Mouse (Mus musculus): ENCODE data around the gene Crybb1. TPM values are rescaled to one million over a fixed set of nuclear protein-coding genes. Genes with fewer than 3 reads are reported as not detected.

Gene Crybb1
- polyA plus RNA-seq, 1 experiment from 2014 or later = 5.5 TPM

DNA sequence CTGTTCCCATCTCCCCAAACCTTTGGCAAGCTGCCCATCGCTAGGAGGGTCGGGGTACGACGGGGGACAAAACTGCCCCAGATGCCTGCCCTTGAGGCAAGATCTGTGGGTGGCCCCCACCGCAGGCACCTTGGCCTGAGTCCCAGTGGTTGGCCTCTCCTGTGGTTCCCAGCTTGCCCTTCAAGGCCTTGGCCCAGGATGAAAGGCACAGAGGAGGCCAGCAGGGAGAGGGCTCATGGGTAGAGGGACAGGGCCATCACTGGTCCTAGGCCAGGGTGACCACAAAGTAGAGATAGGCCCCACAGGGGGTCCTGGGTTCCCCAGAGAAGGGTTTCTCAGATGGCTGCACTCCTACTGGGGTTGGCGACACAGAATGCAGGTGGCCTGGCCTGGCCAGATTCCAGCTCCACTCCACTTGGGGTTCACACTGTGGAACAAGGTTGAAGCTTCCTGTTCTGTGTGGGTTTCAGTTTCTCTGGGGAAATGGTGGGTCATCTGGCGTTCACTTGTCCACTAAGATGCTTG is 1.3 kb upstream of the Crybb1 start:
- Histone ChIP-seq H3K4me3 (no peak overlapping the region), H3K4me1 (replicated peaks) (peaks cover 31% of the 10 kb centered on the region), H3K36me3 (no peaks in the 10 kb centered on the region), H3K27me3 (no peaks in the 10 kb centered on the region), H3K27ac (no peak overlapping the region), H3K4me2 (no peak overlapping the region), H3K9ac (no peak overlapping the region), H3K9me3 (no peaks in the 10 kb centered on the region)
- 73% methylated on average over 7 of the region's 7 CpGs for WGBS
- 0 out of 2 replicates have a peak, but pooled peaks have one; percentile 22 for ATAC-seq (ENCODE audit: low FRiP score)

DNA sequence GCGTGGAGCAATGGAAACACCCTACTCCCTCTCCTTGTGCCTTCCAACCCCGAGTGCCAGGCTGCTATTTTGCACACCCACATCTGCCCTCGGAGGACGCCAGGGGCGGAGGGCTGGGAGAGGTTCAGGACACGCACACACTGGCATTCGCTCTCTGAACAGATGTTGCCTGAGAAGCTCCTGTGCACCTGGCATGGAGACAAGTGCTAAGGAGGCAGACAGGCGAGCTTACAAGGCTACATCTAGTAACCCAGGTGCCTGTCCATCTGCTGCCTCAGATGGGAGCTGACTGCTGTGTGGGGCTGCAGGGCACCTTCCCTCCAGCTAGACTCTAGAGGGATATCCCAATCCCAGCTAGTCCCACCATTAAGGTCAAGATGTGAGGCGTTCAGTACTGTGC is 842 bp downstream of the Crybb1 start:
- no peak overlapping the region for H3K27ac ChIP-seq
- H3K9me3 ChIP-seq = no peaks in the 10 kb centered on the region

DNA sequence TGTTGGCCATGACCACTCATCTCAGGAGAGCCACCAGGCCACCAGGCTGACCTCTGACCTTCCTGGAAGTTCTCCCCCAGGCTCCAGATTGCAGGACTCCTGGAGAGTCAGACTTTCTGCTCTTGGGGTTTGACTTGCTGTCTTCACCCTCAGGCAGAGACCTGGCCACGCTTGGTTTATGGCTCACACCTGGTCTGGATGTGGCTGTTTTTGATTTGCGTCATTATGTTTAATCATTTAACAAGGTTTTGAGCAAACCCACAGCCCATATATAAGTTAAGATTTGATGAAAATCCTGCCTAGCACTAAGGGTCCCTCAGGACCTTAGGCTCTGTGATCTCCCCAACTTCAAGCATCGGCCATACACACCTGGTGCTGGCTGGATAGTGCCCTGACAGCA is 2.3 kb downstream of the Crybb1 start:
- Histone ChIP-seq H3K4me3 (no peak overlapping the region), H3K36me3 (no peaks in the 10 kb centered on the region), H3K27ac (no peak overlapping the region), H3K27me3 (peaks cover 7% of the 10 kb centered on the region; the same call in 1 of the 2 replicates), H3K4me2 (no peak overlapping the region), H3K9ac (no peak overlapping the region), H3K4me1 (replicated peaks) (peaks cover 31% of the 10 kb centered on the region), H3K9me3 (no peaks in the 10 kb centered on the region)
- no peak for ATAC-seq (ENCODE audit: low FRiP score)
- 87% methylated on average over 3 of the region's 3 CpGs for WGBS

More for the DNA sequence above, 842 bp downstream of the Crybb1 start:
- Histone ChIP-seq H3K9ac (no peak overlapping the region), H3K36me3 (no peaks in the 10 kb centered on the region), H3K4me3 (no peak overlapping the region), H3K4me1 (replicated peaks) (peaks cover 31% of the 10 kb centered on the region), H3K27me3 (peaks cover 7% of the 10 kb centered on the region; the same call in 1 of the 2 replicates), H3K4me2 (no peak overlapping the region)
- 77% methylated on average over 9 of the region's 9 CpGs for WGBS
- no peak for ATAC-seq (ENCODE audit: low FRiP score)

DNA sequence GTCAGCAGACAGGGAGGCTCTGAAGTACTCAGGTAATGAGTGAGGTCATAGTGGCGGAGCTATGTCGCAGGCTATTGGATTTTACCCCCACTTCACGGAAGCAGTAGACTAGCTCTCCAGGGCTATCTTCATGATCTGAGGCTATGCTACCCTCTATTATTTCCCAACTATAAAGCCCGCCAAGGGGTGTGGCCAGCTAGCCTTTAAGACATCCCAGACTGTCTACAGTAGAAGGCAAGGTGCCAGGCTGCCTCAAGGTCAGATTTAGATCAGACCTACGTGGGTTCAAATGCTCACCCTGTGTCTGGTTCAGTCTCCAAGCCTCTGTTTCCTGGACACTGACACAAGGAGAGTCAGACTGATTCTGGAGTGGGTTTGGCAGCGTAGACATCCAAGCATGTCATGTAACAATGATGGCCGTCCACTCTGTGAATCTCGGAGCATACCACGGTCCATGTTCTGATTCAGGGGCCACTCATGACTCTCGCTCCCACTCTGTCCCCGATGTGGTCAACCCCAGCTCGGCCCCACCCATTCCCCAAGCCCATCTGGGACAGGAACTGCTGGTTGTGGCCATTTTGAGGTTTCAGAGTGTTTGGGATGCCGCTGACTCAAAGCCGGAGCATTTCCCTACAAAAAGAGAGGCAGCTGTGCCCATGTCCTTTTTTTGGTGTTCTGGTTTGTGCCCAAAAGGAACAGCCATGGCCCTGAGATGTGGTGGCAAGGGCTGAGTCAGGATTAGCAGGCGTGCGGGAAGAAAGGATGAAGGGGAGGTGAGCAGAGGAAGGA is 4.4 kb downstream of the Crybb1 start:
- no peaks in the 10 kb centered on the region for H3K9me3 ChIP-seq
- H3K4me2 ChIP-seq = no peak overlapping the region
- H3K4me3 ChIP-seq = no peak overlapping the region
- 91% methylated on average over 16 of the region's 16 CpGs for WGBS
- H3K36me3 ChIP-seq = no peaks in the 10 kb centered on the region
- no peak overlapping the region for H3K9ac ChIP-seq
- peaks cover 7% of the 10 kb centered on the region; the same call in 1 of the 2 replicates for H3K27me3 ChIP-seq
- H3K4me1 ChIP-seq (replicated peaks) = peaks cover 17% of the 10 kb centered on the region
- no peak for ATAC-seq (ENCODE audit: low FRiP score)
- no peak overlapping the region for H3K27ac ChIP-seq

DNA sequence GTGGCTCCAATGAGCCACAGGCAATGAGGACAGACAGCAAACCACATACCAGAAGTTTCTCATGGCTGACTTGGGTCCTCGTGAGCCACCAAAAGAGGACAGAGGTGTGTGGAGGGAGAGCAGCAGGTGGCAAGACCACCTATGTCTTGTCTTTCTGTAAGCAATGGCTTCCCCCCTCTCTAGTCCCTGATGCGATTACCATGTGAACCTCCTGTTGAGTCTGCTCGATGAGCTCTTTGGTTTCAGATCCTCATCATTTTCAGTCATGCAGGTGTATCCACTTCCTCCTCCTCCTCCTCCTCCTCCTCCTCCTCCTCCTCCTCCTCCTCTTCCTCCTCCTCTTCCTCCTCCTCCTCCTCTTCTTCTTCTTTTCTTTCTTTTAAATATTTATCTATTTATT is 5.2 kb downstream of the Crybb1 start:
- peaks cover 7% of the 10 kb centered on the region; the same call in 1 of the 2 replicates for H3K27me3 ChIP-seq
- H3K9ac ChIP-seq = no peak overlapping the region
- no peaks in the 10 kb centered on the region for H3K36me3 ChIP-seq
- ATAC-seq (ENCODE audit: low FRiP score) = no peak
- no peak overlapping the region for H3K27ac ChIP-seq
- no peak overlapping the region for H3K4me3 ChIP-seq
- H3K4me2 ChIP-seq = no peak overlapping the region
- no peaks in the 10 kb centered on the region for H3K9me3 ChIP-seq
- peaks cover 15% of the 10 kb centered on the region for H3K4me1 ChIP-seq (replicated peaks)
- 88% methylated on average over 3 of the region's 3 CpGs for WGBS

DNA sequence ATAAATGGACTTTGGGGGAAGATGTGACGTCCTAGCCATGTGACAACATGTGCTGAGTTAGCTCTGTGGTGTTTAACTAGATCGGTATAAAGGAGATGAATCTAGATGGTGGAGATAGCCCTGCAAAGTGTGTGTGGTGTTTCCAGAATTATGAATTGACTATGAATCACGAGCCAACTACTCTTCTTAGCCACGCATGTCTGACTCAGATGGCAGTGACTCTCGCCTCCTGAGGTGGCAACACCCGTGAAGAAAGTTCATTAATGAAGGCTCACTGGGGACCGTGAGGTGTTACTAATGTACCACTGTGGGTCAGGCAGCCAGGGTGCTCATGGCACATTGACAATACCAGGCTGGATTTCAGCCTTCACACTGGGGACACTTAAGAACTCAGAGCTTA is 8.5 kb downstream of the Crybb1 start:
- Histone ChIP-seq H3K9ac (no peak overlapping the region), H3K36me3 (no peaks in the 10 kb centered on the region), H3K9me3 (no peaks in the 10 kb centered on the region), H3K27ac (no peak overlapping the region), H3K4me3 (no peak overlapping the region), H3K4me2 (no peak overlapping the region), H3K4me1 (replicated peaks) (peaks cover 5% of the 10 kb centered on the region), H3K27me3 (peaks cover 24% of the 10 kb centered on the region)
- 90% methylated on average over 7 of the region's 7 CpGs for WGBS
- ATAC-seq (ENCODE audit: low FRiP score) = no peak

DNA sequence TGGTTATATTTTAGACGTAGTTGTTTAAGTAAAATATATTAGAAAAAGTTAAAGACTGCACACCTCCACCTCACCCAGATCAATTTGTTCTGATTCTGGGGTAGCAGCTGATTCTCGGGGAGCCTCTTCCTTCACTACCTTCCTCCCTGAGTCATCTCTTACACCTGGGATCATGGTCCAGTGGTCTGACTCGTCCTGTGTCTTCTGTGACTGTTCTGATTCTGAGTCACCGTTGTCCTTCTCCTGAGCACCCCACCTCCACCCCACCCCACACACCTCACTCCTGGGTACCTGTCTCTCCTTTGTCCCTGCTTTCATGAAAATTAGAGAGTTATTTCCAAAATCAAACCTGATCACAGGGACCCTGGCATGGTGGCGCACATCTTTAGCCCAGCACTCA is 9.5 kb downstream of the Crybb1 start:
- WGBS = 90% methylated on average over 5 of the region's 5 CpGs
- Histone ChIP-seq H3K27me3 (peaks cover 25% of the 10 kb centered on the region), H3K9me3 (no peaks in the 10 kb centered on the region), H3K4me3 (no peak overlapping the region), H3K4me2 (no peak overlapping the region), H3K27ac (no peak overlapping the region), H3K9ac (no peak overlapping the region), H3K4me1 (replicated peaks) (peaks cover 5% of the 10 kb centered on the region), H3K36me3 (no peaks in the 10 kb centered on the region)
- no peak for ATAC-seq (ENCODE audit: low FRiP score)

DNA sequence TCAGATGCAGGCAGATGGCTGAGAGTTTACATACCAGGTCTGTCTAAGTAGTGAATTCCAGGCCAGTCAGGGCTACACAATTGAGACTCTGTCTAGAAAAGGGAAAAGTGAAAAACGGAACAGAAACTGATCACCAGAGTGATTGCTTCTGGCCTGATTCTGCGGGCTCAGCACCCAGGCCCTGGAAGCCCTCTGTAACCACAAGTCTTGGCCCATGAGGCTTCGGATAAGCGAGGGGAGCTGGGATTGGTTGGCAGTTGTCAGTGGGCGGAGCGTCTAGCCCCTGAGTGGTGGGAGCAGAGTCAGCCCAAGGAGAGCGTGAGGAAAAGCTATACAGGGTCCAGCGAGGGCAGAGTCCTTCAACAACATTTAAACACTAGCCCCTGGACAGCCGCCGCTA is 9.9 kb downstream of the Crybb1 start:
- Histone ChIP-seq H3K27me3 (peaks cover 21% of the 10 kb centered on the region), H3K27ac (no peak overlapping the region), H3K4me3 (no peak overlapping the region), H3K9ac (no peak overlapping the region), H3K4me2 (no peak overlapping the region), H3K4me1 (replicated peaks) (peaks cover 9% of the 10 kb centered on the region), H3K9me3 (no peaks in the 10 kb centered on the region), H3K36me3 (no peaks in the 10 kb centered on the region)
- ATAC-seq (ENCODE audit: low FRiP score) = no peak
- WGBS = 8% methylated on average over 10 of the region's 10 CpGs

DNA sequence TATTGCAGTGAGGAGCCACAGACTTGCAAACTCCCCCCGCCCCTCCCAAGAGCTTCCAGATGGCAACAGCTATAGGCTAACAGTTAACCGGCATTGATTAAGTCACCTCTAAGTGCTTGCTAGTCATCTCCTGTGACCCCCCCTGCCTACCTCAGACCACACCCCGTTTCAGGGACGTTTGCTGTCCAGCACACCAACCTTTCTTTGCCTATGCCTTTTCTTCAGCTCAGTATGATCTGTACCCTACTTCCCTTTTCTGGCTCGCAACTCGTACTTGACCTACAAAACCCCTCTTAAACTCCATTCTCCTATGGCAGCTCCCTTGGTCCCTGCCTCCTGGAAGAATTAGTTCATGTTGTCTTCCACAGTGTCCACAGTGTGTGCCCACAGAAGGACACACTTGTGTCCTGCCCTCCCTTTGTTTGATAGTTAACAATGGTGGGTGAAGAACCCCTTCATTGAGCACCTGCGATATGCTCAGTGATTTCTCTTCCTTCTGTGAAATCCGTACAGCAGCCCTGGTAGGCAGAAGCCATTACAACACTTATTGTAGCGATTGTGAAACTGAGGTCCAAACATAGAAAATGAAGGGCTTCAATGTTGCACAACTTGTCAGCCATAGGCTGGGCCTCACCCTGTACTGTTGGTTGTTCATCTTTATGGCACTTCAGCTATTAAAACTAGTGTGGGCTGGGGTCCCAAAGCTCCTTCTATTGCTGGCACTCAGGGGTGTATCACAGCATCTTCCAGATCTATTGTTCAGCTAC is 10.6 kb downstream of the Crybb1 start:
- Histone ChIP-seq H3K9me3 (no peaks in the 10 kb centered on the region), H3K36me3 (no peaks in the 10 kb centered on the region), H3K9ac (no peak overlapping the region), H3K27me3 (peaks cover 19% of the 10 kb centered on the region; the same call in 1 of the 2 replicates), H3K4me1 (replicated peaks) (peaks cover 16% of the 10 kb centered on the region), H3K4me2 (no peak overlapping the region), H3K27ac (no peak overlapping the region), H3K4me3 (no peak overlapping the region)
- 65% methylated on average over 9 of the region's 9 CpGs for WGBS
- no peak for ATAC-seq (ENCODE audit: low FRiP score)

DNA sequence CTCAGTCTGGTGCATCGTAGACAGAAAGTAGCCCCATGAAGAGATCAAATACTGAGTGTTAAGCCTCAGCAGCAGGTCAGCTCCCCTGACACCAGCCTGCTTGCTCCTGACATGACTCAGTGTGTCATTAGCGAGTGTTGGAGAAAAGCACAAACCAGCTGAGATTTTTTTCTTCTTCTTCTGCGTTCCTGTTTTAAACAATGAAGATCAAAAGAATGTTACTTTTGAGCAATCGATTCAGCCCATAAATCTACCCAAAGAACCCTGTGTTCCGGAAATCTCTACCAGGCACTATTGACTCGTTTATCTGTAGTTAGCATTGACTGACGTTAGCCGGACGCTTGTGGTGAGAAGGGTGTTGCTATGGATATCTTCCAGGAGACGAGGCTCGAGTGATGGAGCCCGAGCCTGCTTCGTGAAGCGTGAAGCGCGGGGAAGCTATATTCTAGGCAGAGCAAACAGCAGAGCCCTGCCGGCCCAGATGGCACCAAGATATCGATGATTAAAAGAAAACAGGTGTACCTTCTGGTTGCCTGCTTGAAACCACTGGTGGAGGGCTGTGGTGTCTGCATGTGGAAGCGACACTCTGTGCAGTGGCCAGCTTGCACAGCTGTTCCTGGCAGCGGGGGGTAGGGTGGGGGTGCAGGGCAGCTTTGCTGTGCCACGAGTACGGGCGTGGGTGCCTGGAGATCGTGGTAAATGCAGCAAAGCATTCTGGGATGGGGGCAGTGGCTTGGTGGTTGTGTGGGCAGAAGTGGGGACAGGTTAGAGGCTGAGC is 15.3 kb downstream of the Crybb1 start:
- H3K4me1 ChIP-seq (replicated peaks) = peaks cover 25% of the 10 kb centered on the region
- no peaks in the 10 kb centered on the region for H3K36me3 ChIP-seq
- peak overlapping the region; percentile 35 for H3K4me2 ChIP-seq
- peak; percentile 38; the same call in 1 of the 2 replicates for ATAC-seq (ENCODE audit: low FRiP score)
- no peaks in the 10 kb centered on the region for H3K9me3 ChIP-seq
- peak overlapping the region; percentile 60 for H3K9ac ChIP-seq
- peak overlapping the region; percentile 73 for H3K27ac ChIP-seq
- no peak overlapping the region for H3K4me3 ChIP-seq
- peaks cover 24% of the 10 kb centered on the region; the same call in 1 of the 2 replicates for H3K27me3 ChIP-seq
- 21% methylated on average over 24 of the region's 24 CpGs for WGBS

DNA sequence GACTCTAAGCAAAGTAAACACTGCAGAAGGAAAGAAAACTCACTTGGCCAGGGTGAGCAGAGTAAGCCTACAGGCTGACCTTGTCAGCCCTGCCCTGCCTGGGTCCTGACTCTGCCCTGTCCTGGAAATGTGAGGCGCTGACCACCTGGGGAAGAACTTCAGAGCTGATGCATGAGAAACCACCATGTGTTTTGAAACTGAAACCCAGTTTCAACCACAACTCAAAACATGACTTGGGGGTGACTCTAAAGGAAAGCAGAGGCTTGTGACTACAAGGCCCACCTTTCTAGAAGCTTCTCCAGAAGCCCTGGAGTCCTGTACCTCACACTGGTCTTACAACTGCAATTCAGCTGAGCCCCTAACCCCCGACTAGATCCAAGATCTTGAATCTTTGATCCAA is 17.3 kb downstream of the Crybb1 start:
- Histone ChIP-seq H3K27me3 (peaks cover 17% of the 10 kb centered on the region; the same call in 1 of the 2 replicates), H3K27ac (no peak overlapping the region), H3K9me3 (no peaks in the 10 kb centered on the region), H3K4me2 (no peak overlapping the region), H3K36me3 (no peaks in the 10 kb centered on the region), H3K9ac (no peak overlapping the region), H3K4me3 (no peak overlapping the region), H3K4me1 (replicated peaks) (peaks cover 37% of the 10 kb centered on the region)
- no peak for ATAC-seq (ENCODE audit: low FRiP score)
- WGBS = 78% methylated on average over 2 of the region's 2 CpGs
